In the genomic region with DNA sequence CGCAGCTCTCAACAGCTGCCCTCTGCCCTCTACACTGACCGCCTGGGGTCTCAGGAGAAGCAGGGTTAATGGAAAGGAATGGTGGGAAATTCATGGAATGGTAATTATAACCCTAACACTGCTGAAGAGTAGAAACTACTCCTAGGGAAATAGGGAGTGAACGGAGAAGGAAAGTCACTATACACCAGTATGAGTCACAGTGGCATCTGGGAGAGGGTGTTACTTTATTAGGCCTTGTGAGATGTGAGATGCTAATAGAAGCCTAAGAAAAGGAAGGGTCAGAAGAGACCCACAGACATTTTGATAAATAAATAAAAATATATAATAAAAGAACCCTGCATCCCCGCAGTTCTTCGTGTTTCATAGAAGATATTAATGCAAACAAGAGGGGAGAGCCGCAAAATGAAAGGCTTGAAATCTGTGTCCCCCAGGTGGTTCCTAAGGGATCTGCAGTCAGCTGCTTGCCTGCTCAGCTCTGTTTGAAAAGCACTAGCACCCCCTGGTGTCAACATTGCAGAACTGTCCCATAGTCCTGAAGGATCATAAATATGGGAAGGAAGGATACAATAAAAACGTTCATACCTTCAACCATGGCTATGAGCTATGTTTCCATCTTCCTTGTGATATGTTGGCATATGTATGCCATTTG, we compare ENCODE assay signal across 8 mouse cellular contexts. TPM values are rescaled to one million over a fixed set of nuclear protein-coding genes. Genes with fewer than 3 reads are reported as not detected.
DNase-seq lines count a peak whose midpoint lies in the region; ATAC-seq lines count a peak whose summit lies in the region.

No protein-coding gene starts in this region.

- H3K4me1 ChIP-seq in midbrain, embryonic 13.5 days (replicated peaks): 0 out of 2 replicates have a peak, but pooled peaks cover 10% of the 10 kb centered on the region

- H3K4me3 ChIP-seq in midbrain, embryonic 13.5 days (replicated peaks): no peak overlapping the region

- no peak overlapping the region for H3K4me2 ChIP-seq in midbrain, embryonic 13.5 days (replicated peaks)

- DNase-seq in 3T3-L1 (ENCODE audit: low read depth, low spot score): peak; percentile 92
- peak; percentile 46 for DNase-seq in adrenal gland, adult 8-10 months
- DNase-seq in embryo, embryonic 11.5 days (ENCODE audit: low read depth, low spot score): peak; percentile 76
- DNase-seq in gastrocnemius, postnatal 4 days (ENCODE audit: low spot score in 2 of 2): peak; percentile 55 to 68
- peak; percentile 52 for DNase-seq in kidney, adult 11 months
- peak; percentile 67 to 76 for DNase-seq in left cerebral cortex, postnatal 36 days (ENCODE audit: low spot score in 2 of 2)
- peak; percentile 20 for DNase-seq in spleen, adult 12 weeks (ENCODE audit: low spot score)

- no peaks in the 10 kb centered on the region for H3K9me3 ChIP-seq in midbrain, embryonic 13.5 days

- intact Hi-C loops in left cerebral cortex, postnatal 36 days (cut with DNase I): loop anchor here (2.0 to 5.0 kb wide), 3 partner anchors 89 to 764 kb away; no protein-coding TSS in a partner anchor

- WGBS in midbrain, embryonic 13.5 days: 27% methylated on average over 7 of the region's 7 CpGs

- H3K9ac ChIP-seq in midbrain, embryonic 13.5 days (replicated peaks): no peak overlapping the region

- no peaks in the 10 kb centered on the region for H3K27me3 ChIP-seq in midbrain, embryonic 13.5 days

- H3K27ac ChIP-seq in midbrain, embryonic 13.5 days: no peak overlapping the region

- peak; percentile 86 for ATAC-seq in midbrain, embryonic 13.5 days

- no peaks in the 10 kb centered on the region for H3K36me3 ChIP-seq in midbrain, embryonic 13.5 days

RNA-seq across cellular contexts. Expression of gene Eif5a2, which starts 35.1 kb away (rescaled TPM):
- total RNA-seq in adrenal gland, adult 8-10 months (2022): 1 to 10 TPM; 1.7 to 3.6 (median 2.8) TPM
- 1 to 10 TPM; 3.3 to 4.1 TPM for total RNA-seq in gastrocnemius, postnatal 4 days (2021)
- 10 to 100 TPM; 32.1 to 33.3 TPM for total RNA-seq in left cerebral cortex, postnatal 36 days (2021)
- 8.7 and 9.4 TPM in 2 replicates for polyA plus RNA-seq in midbrain, embryonic 13.5 days (2015; fragmentation: Nextera tagmentation; extraction: Ambion mirVana)

RNA-seq across cellular contexts. Expression of gene Slc2a2, which starts 48.3 kb away (rescaled TPM):
- under 1 TPM in 1 of 4 experiments, not detected in 3; 0.40 TPM for total RNA-seq in adrenal gland, adult 8-10 months (2022)
- total RNA-seq in gastrocnemius, postnatal 4 days (2021): under 1 TPM in 1 of 2 experiments, not detected in 1; 0.36 TPM
- not detected for total RNA-seq in left cerebral cortex, postnatal 36 days (2021)
- not detected in 2 replicates for polyA plus RNA-seq in midbrain, embryonic 13.5 days (2015; fragmentation: Nextera tagmentation; extraction: Ambion mirVana)

RNA-seq across cellular contexts. Expression of gene Rpl22l1, which starts 59.3 kb away (rescaled TPM):
- 100 to 1,000 TPM; 178 to 223 (median 196) TPM for total RNA-seq in adrenal gland, adult 8-10 months (2022)
- 100 to 1,000 TPM; 201 to 271 TPM for total RNA-seq in gastrocnemius, postnatal 4 days (2021)
- 100 to 1,000 TPM; 196 to 200 TPM for total RNA-seq in left cerebral cortex, postnatal 36 days (2021)
- 233 and 254 TPM in 2 replicates for polyA plus RNA-seq in midbrain, embryonic 13.5 days (2015; fragmentation: Nextera tagmentation; extraction: Ambion mirVana)

Comparison
In these comparisons a context has a peak if more than half of its experiments do, and no peak if none do; other contexts are left out.
1. DNase-seq: peak in every context shown above with its lines; median percentile 92 in 3T3-L1; 76 in embryo, embryonic 11.5 days; 72 in left cerebral cortex, postnatal 36 days; 62 in gastrocnemius, postnatal 4 days; 52 in kidney, adult 11 months; 46 in adrenal gland, adult 8-10 months; 20 in spleen, adult 12 weeks.
2. RNA of gene Eif5a2, which starts 35.1 kb away (total RNA-seq): 32.1 to 33.3 TPM in left cerebral cortex, postnatal 36 days; 3.3 to 4.1 TPM in gastrocnemius, postnatal 4 days and 1.7 to 3.6 TPM in adrenal gland, adult 8-10 months; every median in the first group is over 4 times any median in the second.